Mouse (Mus musculus): ENCODE measurements around the gene Akap2.

GRCm38 (mm10) chr4:57813576-57813945 is 96.1 kb downstream of the Akap2 start:
- no peak for TF ChIP-seq CTCF (IDR thresholded peaks at IDR 0.05; ENCODE audit: insufficient read depth, low read length)
- no peak for TF ChIP-seq POLR2A (IDR thresholded peaks at IDR 0.05; ENCODE audit: borderline replicate concordance, extremely low read depth, low read depth, low read length)
